9 mouse cellular contexts compared by ENCODE assay signal in the genomic region with DNA sequence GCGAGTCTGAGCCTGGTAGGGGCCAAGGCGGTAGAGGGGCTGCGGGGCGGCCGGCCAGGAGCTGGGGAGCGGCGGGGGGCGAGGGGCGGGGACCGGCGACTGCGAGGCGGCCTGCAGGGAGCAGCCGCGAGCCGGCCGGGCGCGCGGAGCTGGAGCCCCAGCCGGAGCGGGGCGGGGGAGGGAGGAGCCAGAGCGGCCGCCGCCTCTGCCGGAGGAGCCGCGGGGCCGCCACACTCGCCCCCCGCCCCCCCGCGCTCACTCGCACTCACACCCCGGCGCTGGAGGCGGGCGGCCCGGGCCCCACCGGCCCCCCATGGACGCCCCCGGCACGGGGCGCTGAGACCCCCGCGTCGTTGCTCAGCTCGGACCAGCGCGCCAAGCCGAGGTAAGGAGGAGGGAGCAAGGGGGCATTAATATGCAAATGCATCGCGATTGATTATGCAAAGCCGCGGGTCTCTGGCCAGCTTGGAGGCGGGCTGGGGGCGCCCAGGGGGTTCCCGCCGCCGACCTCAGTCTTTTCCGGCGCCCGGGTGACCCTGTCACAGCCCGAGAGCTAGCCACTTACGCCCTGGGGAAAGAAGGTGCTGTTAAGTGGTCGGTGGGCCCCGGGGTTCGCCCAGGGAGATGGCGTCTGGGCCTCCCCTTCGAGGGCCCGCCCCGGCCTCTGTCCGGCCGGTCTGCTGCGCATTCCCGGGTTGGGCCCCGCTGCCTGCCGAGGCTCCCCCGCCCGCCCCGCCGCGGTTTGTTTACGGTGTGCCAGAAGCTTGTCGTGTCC. TPM values are rescaled to one million over a fixed set of nuclear protein-coding genes. Genes with fewer than 3 reads are reported as not detected.
A peak's percentile ranks its signal among the peaks of the same experiment; 100 is the strongest.
DNase-seq lines count a peak whose midpoint lies in the region; ATAC-seq and TF ChIP-seq lines count a peak whose summit lies in the region.
"Had no signal": no experiment of that assay in that cellular context is flagged by ENCODE, and none has a peak within 500 bp of the region (broad histone marks: within the 10 kb centered on the region; RNA-seq: fewer than 3 reads in every experiment).

No protein-coding gene starts in this region.

- H3K4me3 ChIP-seq in ES-E14 (ENCODE audit: insufficient read depth in 1 of 2, low read depth in 1 of 2, low read length in 2 of 2, poor library complexity in 1 of 2, severe bottlenecking in 1 of 2), result peak overlapping the region; percentile 85 to 97
- peak overlapping the region; percentile 100 for H3K4me3 ChIP-seq in layer of hippocampus, adult 2 months

- no peaks in the 10 kb centered on the region for H3K9me3 ChIP-seq in ES-E14 (ENCODE audit: control insufficient read depth, insufficient read depth, low read depth, low read length)

- peaks cover 21 to 50% of the 10 kb centered on the region in 2 experiments for H3K4me1 ChIP-seq in ES-E14 (ENCODE audit: control insufficient read depth in 2 of 2, insufficient read depth in 2 of 2, low read length in 2 of 2, poor library complexity in 1 of 2)

- peak; percentile 60 for TF ChIP-seq CTCF in layer of hippocampus, adult 2 months (conservative IDR thresholded peaks at IDR 0.05)

- in situ Hi-C loops in ES-E14 (cut with MboI; ENCODE audit: low sequenced_read_pairs in 2 of 2, unreplicated experiment in 2 of 2), result no loop called here

- intact Hi-C loops in heart, postnatal 36 days (cut with DNase I), result loop anchor here (1.0 to 2.0 kb wide), 3 partner anchors 12 to 45 kb away; no protein-coding TSS in a partner anchor

- H3K27ac ChIP-seq in ES-E14 (ENCODE audit: insufficient read depth, low read depth, low read length, poor library complexity, severe bottlenecking), result peak overlapping the region; percentile 69
- peak overlapping the region; percentile 100 for H3K27ac ChIP-seq in layer of hippocampus, adult 2 months

- no peak for DNase-seq in ES-E14 (ENCODE audit: low read depth, low spot score)
- peak; percentile 90 for DNase-seq in brain, adult 2 months (ENCODE audit: low read depth, low spot score)
- DNase-seq in heart, postnatal 36 days, result peak; percentile 84 to 88
- DNase-seq in layer of hippocampus, adult 2 months (ENCODE audit: low spot score in 2 of 2), result peak in 1 of 2 experiments; percentile 78
- DNase-seq in lung, postnatal 25 days (ENCODE audit: low spot score), result peak; percentile 80
- peak; percentile 80 for DNase-seq in right cerebral cortex, postnatal 14 days
- peak; percentile 91 for DNase-seq in yolk sac, embryonic 10.5 days (ENCODE audit: low spot score)

- ATAC-seq in erythroid progenitor cell, adult 5-6 weeks (replicated peaks; ENCODE audit: low FRiP score, poor library complexity, severe bottlenecking), result peak; percentile 76

- peak overlapping the region; percentile 78 for H3K9ac ChIP-seq in ES-E14 (ENCODE audit: insufficient read depth, low read depth, low read length, poor library complexity, severe bottlenecking)

- no peaks in the 10 kb centered on the region for H3K36me3 ChIP-seq in ES-E14 (ENCODE audit: control insufficient read depth, insufficient read depth, low read length, poor library complexity, severe bottlenecking)

TF ChIP-seq in ES-E14, 5 proteins besides CTCF, POLR2A, EP300 and RAD21:
- TF ChIP-seq HCFC1 (IDR thresholded peaks at IDR 0.05; ENCODE audit: borderline replicate concordance, insufficient read depth, low read length), result no peak
- TF ChIP-seq ZNF384 (IDR thresholded peaks at IDR 0.05; ENCODE audit: low read depth, low read length), result no peak
- TF ChIP-seq ZC3H11A (IDR thresholded peaks at IDR 0.05; ENCODE audit: borderline replicate concordance, low read depth, low read length), result no peak
- no peak for TF ChIP-seq CHD2 (IDR thresholded peaks at IDR 0.05; ENCODE audit: low read depth, low read length)
- no peak for TF ChIP-seq MAFK (IDR thresholded peaks at IDR 0.05; ENCODE audit: insufficient read depth, low read depth, low read length)

RNA-seq across cellular contexts. Expression of a gene that starts 1.4 kb away (rescaled TPM):
- total RNA-seq in ES-E14 (2012; rRNA removed), result 7.7 and 9.0 TPM in 2 replicates
- 8.6 and 13.8 TPM in 2 replicates for total RNA-seq in erythroid progenitor cell, adult 5-6 weeks (2015; ENCODE audit: low replicate concordance)
- total RNA-seq in erythroid progenitor cell, adult 5-6 weeks (2017; ENCODE audit: low replicate concordance), result 3.3 and 8.0 TPM in 2 replicates
- 100 to 1,000 TPM; 100 to 111 TPM for total RNA-seq in heart, postnatal 36 days (2021)
- total RNA-seq in layer of hippocampus, adult 2 months (2021), result 1,000 to 10,000 TPM in 1 of 2 experiments, 100 to 1,000 TPM in 1; 996 to 1,082 TPM

RNA-seq across cellular contexts. Expression of a gene that starts 12.6 kb away (rescaled TPM):
- 53.5 and 75.7 TPM in 2 replicates for total RNA-seq in ES-E14 (2012; rRNA removed)
- 30.6 and 57.7 TPM in 2 replicates for total RNA-seq in erythroid progenitor cell, adult 5-6 weeks (2015; ENCODE audit: low replicate concordance)
- 14.7 and 25.0 TPM in 2 replicates for total RNA-seq in erythroid progenitor cell, adult 5-6 weeks (2017; ENCODE audit: low replicate concordance)
- total RNA-seq in heart, postnatal 36 days (2021), result 10 to 100 TPM; 45.2 to 52.7 TPM
- 100 to 1,000 TPM; 146 to 148 TPM for total RNA-seq in layer of hippocampus, adult 2 months (2021)

RNA-seq across cellular contexts. Expression of a gene that starts 33.3 kb away (rescaled TPM):
- total RNA-seq in ES-E14 (2012; rRNA removed), result 2.9 and 3.3 TPM in 2 replicates
- not detected in 2 replicates for total RNA-seq in erythroid progenitor cell, adult 5-6 weeks (2015; ENCODE audit: low replicate concordance)
- not detected in 2 replicates for total RNA-seq in erythroid progenitor cell, adult 5-6 weeks (2017; ENCODE audit: low replicate concordance)
- total RNA-seq in heart, postnatal 36 days (2021), result 100 to 1,000 TPM; 104 to 107 TPM
- total RNA-seq in layer of hippocampus, adult 2 months (2021), result 10 to 100 TPM; 93.2 to 94.0 TPM

RNA-seq across cellular contexts. Expression of a gene that starts 40.7 kb away (rescaled TPM):
- 0.18 TPM in 1 of 2 replicates, not detected in the other for total RNA-seq in ES-E14 (2012; rRNA removed)
- total RNA-seq in erythroid progenitor cell, adult 5-6 weeks (2015; ENCODE audit: low replicate concordance), result not detected in 2 replicates
- not detected in 2 replicates for total RNA-seq in erythroid progenitor cell, adult 5-6 weeks (2017; ENCODE audit: low replicate concordance)
- total RNA-seq in heart, postnatal 36 days (2021), result not detected
- total RNA-seq in layer of hippocampus, adult 2 months (2021), result not detected
- total RNA-seq: layer of hippocampus, adult 18-20 months had no signal

RNA-seq across cellular contexts. Expression of a gene that starts 53.5 kb away (rescaled TPM):
- total RNA-seq in ES-E14 (2012; rRNA removed), result 18.3 and 27.1 TPM in 2 replicates
- total RNA-seq in erythroid progenitor cell, adult 5-6 weeks (2015; ENCODE audit: low replicate concordance), result 43.6 and 44.7 TPM in 2 replicates
- 29.5 and 35.5 TPM in 2 replicates for total RNA-seq in erythroid progenitor cell, adult 5-6 weeks (2017; ENCODE audit: low replicate concordance)
- 10 to 100 TPM; 74.4 to 75.3 TPM for total RNA-seq in heart, postnatal 36 days (2021)
- total RNA-seq in layer of hippocampus, adult 2 months (2021), result 100 to 1,000 TPM; 168 to 178 TPM

Comparison
In these comparisons a context has a peak if more than half of its experiments do, and no peak if none do; other contexts are left out.
1. RNA of a gene that starts 1.4 kb away (total RNA-seq): 996 to 1,082 TPM in layer of hippocampus, adult 2 months; 100 to 111 TPM in heart, postnatal 36 days, 3.3 to 13.8 TPM in erythroid progenitor cell, adult 5-6 weeks and 7.7 to 9.0 TPM in ES-E14; every median in the first group is over 4 times any median in the second.
2. RNA of a gene that starts 33.3 kb away (total RNA-seq): 104 to 107 TPM in heart, postnatal 36 days and 93.2 to 94.0 TPM in layer of hippocampus, adult 2 months; 2.9 to 3.3 TPM in ES-E14 and not detected in erythroid progenitor cell, adult 5-6 weeks; every median in the first group is over 10 times any median in the second.